Comparison of ENCODE assay signal across 14 mouse cellular contexts in the genomic region with DNA sequence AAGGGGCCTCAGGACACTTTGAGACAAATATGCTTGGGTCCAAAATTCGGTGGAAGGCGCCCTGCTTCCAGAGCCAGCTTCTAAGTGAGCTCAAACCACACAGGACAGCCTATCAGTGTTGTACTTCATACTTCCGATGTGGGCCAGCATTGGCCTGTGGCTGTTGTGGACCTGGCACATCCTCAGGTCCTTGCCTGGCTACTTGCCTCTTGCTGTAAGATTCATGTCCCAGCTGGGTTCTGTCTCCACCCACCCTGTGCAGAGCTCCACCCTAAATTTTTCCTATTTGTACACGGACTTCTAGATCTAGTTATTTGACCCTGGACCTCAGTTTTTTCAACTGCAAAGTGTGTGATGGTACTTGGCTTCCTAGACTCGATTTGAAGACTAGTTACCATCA. TPM values are rescaled to one million over a fixed set of nuclear protein-coding genes. Genes with fewer than 3 reads are reported as not detected.
DNase-seq lines count a peak whose midpoint lies in the region; ATAC-seq and TF ChIP-seq lines count a peak whose summit lies in the region.
"Had no signal": no experiment of that assay in that cellular context is flagged by ENCODE, and none has a peak within 500 bp of the region (broad histone marks: within the 10 kb centered on the region; RNA-seq: fewer than 3 reads in every experiment).

No protein-coding gene starts in this region.

- H3K9ac ChIP-seq in liver, postnatal 0 days (replicated peaks), result no peak overlapping the region
- peak overlapping the region; percentile 44; the same call in 1 of the 2 replicates for H3K9ac ChIP-seq in liver, embryonic 13.5 days
- H3K9ac ChIP-seq: limb, embryonic 13.5 days had no signal

- no peak for TF ChIP-seq CTCF in liver, postnatal 0 days (IDR thresholded peaks at IDR 0.05; ENCODE audit: low read depth)

- no peaks in the 10 kb centered on the region for H3K9me3 ChIP-seq in liver, postnatal 0 days (ENCODE audit: low read length)
- H3K9me3 ChIP-seq in heart, embryonic 10.5 days, result no peaks in the 10 kb centered on the region
- H3K9me3 ChIP-seq in liver, embryonic 13.5 days (replicated peaks), result no peaks in the 10 kb centered on the region
- H3K9me3 ChIP-seq: limb, embryonic 13.5 days had no signal

- peak; percentile 33 for DNase-seq in liver
- DNase-seq in liver, postnatal 0 days, result no peak
- no peak for DNase-seq in heart, embryonic 10.5 days (ENCODE audit: low spot score)
- no peak for DNase-seq in liver, embryonic 13.5 days
- no peak for DNase-seq in embryo, embryonic 10 days (ENCODE audit: low spot score)
- DNase-seq in right cerebral cortex, postnatal 4 days, result no peak
- no peak for DNase-seq in urinary bladder, postnatal 10 days (ENCODE audit: low spot score)
- DNase-seq: adrenal gland, adult 8-10 months; cerebellum, adult 2 months; kidney, adult 18-20 months had no signal

- ATAC-seq in liver, postnatal 0 days, result no peak
- ATAC-seq in erythroblast, adult 5-6 weeks (replicated peaks; ENCODE audit: low FRiP score, poor library complexity, severe bottlenecking), result peak; percentile 64
- ATAC-seq in liver, embryonic 13.5 days (ENCODE audit: low read depth), result no peak
- ATAC-seq: Patski had no signal

- H3K4me2 ChIP-seq in liver, postnatal 0 days (ENCODE audit: low read depth, low read length), result no peak overlapping the region
- H3K4me2 ChIP-seq in liver, embryonic 13.5 days, result peak overlapping the region; percentile 33
- H3K4me2 ChIP-seq: limb, embryonic 13.5 days had no signal

- no peak overlapping the region for H3K27ac ChIP-seq in liver, postnatal 0 days (ENCODE audit: low read depth)
- peak overlapping the region; percentile 47; the same call in 1 of the 2 replicates for H3K27ac ChIP-seq in heart, embryonic 10.5 days
- peak overlapping the region; percentile 83 for H3K27ac ChIP-seq in liver, embryonic 13.5 days
- H3K27ac ChIP-seq: limb, embryonic 13.5 days had no signal

- no peak for TF ChIP-seq EP300 in liver, postnatal 0 days (IDR thresholded peaks at IDR 0.05; ENCODE audit: low read depth)

- no peak overlapping the region for H3K4me3 ChIP-seq in liver, postnatal 0 days (ENCODE audit: low read depth, low read length)
- H3K4me3 ChIP-seq in heart, embryonic 10.5 days, result no peak overlapping the region
- H3K4me3 ChIP-seq in liver, embryonic 13.5 days (replicated peaks), result no peak overlapping the region
- H3K4me3 ChIP-seq: erythroblast, embryonic 14.5 days; limb, embryonic 13.5 days had no signal

- H3K36me3 ChIP-seq in liver, postnatal 0 days (replicated peaks; ENCODE audit: insufficient read depth, low read length), result peaks cover 33% of the 10 kb centered on the region
- peaks cover 31% of the 10 kb centered on the region for H3K36me3 ChIP-seq in heart, embryonic 10.5 days
- peaks cover 45% of the 10 kb centered on the region for H3K36me3 ChIP-seq in liver, embryonic 13.5 days

- no peaks in the 10 kb centered on the region for H3K27me3 ChIP-seq in liver, postnatal 0 days (ENCODE audit: insufficient read depth, low read length)
- H3K27me3 ChIP-seq in heart, embryonic 10.5 days (ENCODE audit: insufficient read depth, poor library complexity, severe bottlenecking), result no peaks in the 10 kb centered on the region
- no peaks in the 10 kb centered on the region for H3K27me3 ChIP-seq in liver, embryonic 13.5 days
- H3K27me3 ChIP-seq: limb, embryonic 13.5 days; Patski had no signal

- H3K4me1 ChIP-seq in liver, postnatal 0 days (ENCODE audit: insufficient read depth), result no peaks in the 10 kb centered on the region
- peaks cover 16% of the 10 kb centered on the region; the same call in 1 of the 2 replicates for H3K4me1 ChIP-seq in heart, embryonic 10.5 days
- peaks cover 63% of the 10 kb centered on the region for H3K4me1 ChIP-seq in liver, embryonic 13.5 days (replicated peaks)
- H3K4me1 ChIP-seq: limb, embryonic 13.5 days had no signal

- 66% methylated on average over 5 of the region's 5 CpGs for WGBS in liver, postnatal 0 days (ENCODE audit: insufficient replicate concordance)
- WGBS in heart, embryonic 10.5 days, result 65% methylated on average over 5 of the region's 5 CpGs
- 40% methylated on average over 5 of the region's 5 CpGs for WGBS in liver, embryonic 13.5 days (ENCODE audit: insufficient replicate concordance)

RNA-seq across cellular contexts. Expression of gene Hmgcl, which starts 10.7 kb away (rescaled TPM):
- 351 and 364 TPM in 2 replicates for polyA plus RNA-seq in liver, postnatal 0 days (2015; fragmentation: Nextera tagmentation; extraction: Ambion mirVana)
- total RNA-seq in erythroblast, adult 5-6 weeks (2015; ENCODE audit: low replicate concordance), result 17.3 and 45.4 TPM in 2 replicates
- total RNA-seq in erythroblast, adult 5-6 weeks (2017; ENCODE audit: low replicate concordance), result 15.6 and 15.8 TPM in 2 replicates
- polyA plus RNA-seq in heart, embryonic 10.5 days (2016; fragmentation: Nextera tagmentation; extraction: Ambion mirVana), result 67.5 and 77.1 TPM in 2 replicates
- 71.9 and 73.5 TPM in 2 replicates for polyA plus RNA-seq in liver, embryonic 13.5 days (2015; fragmentation: Nextera tagmentation; extraction: Ambion mirVana)

RNA-seq across cellular contexts. Expression of gene Fuca1, which starts 15.0 kb away (rescaled TPM):
- polyA plus RNA-seq in liver, postnatal 0 days (2015; fragmentation: Nextera tagmentation; extraction: Ambion mirVana), result 45.2 and 50.7 TPM in 2 replicates
- 9.2 and 15.2 TPM in 2 replicates for total RNA-seq in erythroblast, adult 5-6 weeks (2015; ENCODE audit: low replicate concordance)
- total RNA-seq in erythroblast, adult 5-6 weeks (2017; ENCODE audit: low replicate concordance), result 29.4 and 31.6 TPM in 2 replicates
- polyA plus RNA-seq in heart, embryonic 10.5 days (2016; fragmentation: Nextera tagmentation; extraction: Ambion mirVana), result 44.2 and 51.2 TPM in 2 replicates
- polyA plus RNA-seq in liver, embryonic 13.5 days (2015; fragmentation: Nextera tagmentation; extraction: Ambion mirVana), result 18.1 and 21.4 TPM in 2 replicates

RNA-seq across cellular contexts. Expression of gene Gale, which starts 28.0 kb away (rescaled TPM):
- polyA plus RNA-seq in liver, postnatal 0 days (2015; fragmentation: Nextera tagmentation; extraction: Ambion mirVana), result 82.2 and 96.5 TPM in 2 replicates
- total RNA-seq in erythroblast, adult 5-6 weeks (2015; ENCODE audit: low replicate concordance), result 2.3 and 7.9 TPM in 2 replicates
- 2.3 and 4.2 TPM in 2 replicates for total RNA-seq in erythroblast, adult 5-6 weeks (2017; ENCODE audit: low replicate concordance)
- 46.0 and 48.0 TPM in 2 replicates for polyA plus RNA-seq in heart, embryonic 10.5 days (2016; fragmentation: Nextera tagmentation; extraction: Ambion mirVana)
- 35.6 and 35.7 TPM in 2 replicates for polyA plus RNA-seq in liver, embryonic 13.5 days (2015; fragmentation: Nextera tagmentation; extraction: Ambion mirVana)

RNA-seq across cellular contexts. Expression of gene Lypla2, which starts 36.9 kb away (rescaled TPM):
- polyA plus RNA-seq in liver, postnatal 0 days (2015; fragmentation: Nextera tagmentation; extraction: Ambion mirVana), result 54.2 and 55.5 TPM in 2 replicates
- 14.6 and 25.2 TPM in 2 replicates for total RNA-seq in erythroblast, adult 5-6 weeks (2015; ENCODE audit: low replicate concordance)
- total RNA-seq in erythroblast, adult 5-6 weeks (2017; ENCODE audit: low replicate concordance), result 4.5 and 6.1 TPM in 2 replicates
- polyA plus RNA-seq in heart, embryonic 10.5 days (2016; fragmentation: Nextera tagmentation; extraction: Ambion mirVana), result 105 and 134 TPM in 2 replicates
- 48.9 and 49.7 TPM in 2 replicates for polyA plus RNA-seq in liver, embryonic 13.5 days (2015; fragmentation: Nextera tagmentation; extraction: Ambion mirVana)

RNA-seq across cellular contexts. Expression of gene Cnr2, which starts 40.3 kb away (rescaled TPM):
- 2.5 and 2.6 TPM in 2 replicates for polyA plus RNA-seq in liver, postnatal 0 days (2015; fragmentation: Nextera tagmentation; extraction: Ambion mirVana)
- 2.9 and 5.2 TPM in 2 replicates for total RNA-seq in erythroblast, adult 5-6 weeks (2015; ENCODE audit: low replicate concordance)
- 3.6 and 4.1 TPM in 2 replicates for total RNA-seq in erythroblast, adult 5-6 weeks (2017; ENCODE audit: low replicate concordance)
- polyA plus RNA-seq in heart, embryonic 10.5 days (2016; fragmentation: Nextera tagmentation; extraction: Ambion mirVana), result 0.60 and 1.4 TPM in 2 replicates
- 2.5 and 3.0 TPM in 2 replicates for polyA plus RNA-seq in liver, embryonic 13.5 days (2015; fragmentation: Nextera tagmentation; extraction: Ambion mirVana)
- polyA plus RNA-seq: erythroblast, embryonic 14.5 days had no signal
